Mouse (Mus musculus) midbrain, embryonic 11.5 days (tissue): ENCODE results near the gene Gins3. TPM values are rescaled to one million over a fixed set of nuclear protein-coding genes. Genes with fewer than 3 reads are reported as not detected.
"Not testable (repeated sequence)": the region's sequence is repeated elsewhere in the genome, so short reads cannot be mapped to it uniquely, and the experiment has no call there.

ENCODE experiments used
- ATAC-seq: fragments of 200-750 bp; cut with Nextera tagmentation; 2 replicates; pipeline ENCODE4 v1.8.0; 2017; ENCODE audit warnings: moderate TSS enrichment, moderate library complexity; ENCODE audit not compliant: low FRiP score
- DNase-seq: peaks from one replicate; pipeline ENCODE4 v3.0.0; 2015; ENCODE audit warnings: low spot score; ENCODE audit errors: missing footprints
- H3K27ac ChIP-seq: fragments of 300-500 bp; sonication (generic); 2 replicates; pipeline ENCODE4 v1.5.1; 2014; ENCODE audit warnings: low read depth, low read length
- H3K27me3 ChIP-seq: fragments of 300-500 bp; sonication (generic); 2 replicates; pipeline ENCODE4 v1.6.1; 2014; ENCODE audit warnings: mild to moderate bottlenecking, low read length, moderate library complexity, mixed read lengths; ENCODE audit not compliant: control insufficient read depth, insufficient read depth
- H3K36me3 ChIP-seq: fragments of 300-500 bp; sonication (generic); 2 replicates; pipeline ENCODE4 v1.6.1; 2014; ENCODE audit warnings: mild to moderate bottlenecking, low read length, moderate library complexity, mixed read lengths; ENCODE audit not compliant: control insufficient read depth, insufficient read depth
- H3K4me1 ChIP-seq: fragments of 300-500 bp; sonication (generic); 2 replicates; pipeline ENCODE4 v1.6.1; 2014; ENCODE audit warnings: low read length; ENCODE audit not compliant: control insufficient read depth, insufficient read depth
- H3K4me2 ChIP-seq: fragments of 300-500 bp; sonication (generic); 2 replicates; pipeline ENCODE4 v1.6.1; 2014; ENCODE audit warnings: mild to moderate bottlenecking, moderate library complexity
- H3K4me3 ChIP-seq: fragments of 300-500 bp; sonication (generic); 2 replicates; pipeline ENCODE4 v1.5.1; 2014; ENCODE audit warnings: low read depth, low read length
- H3K9ac ChIP-seq: fragments of 300-500 bp; sonication (generic); 2 replicates; pipeline ENCODE4 v1.6.1; 2014; ENCODE audit warnings: low read length
- H3K9me3 ChIP-seq: fragments of 300-500 bp; sonication (generic); 2 replicates; pipeline ENCODE4 v1.6.1; 2016; ENCODE audit warnings: low read length; ENCODE audit not compliant: control insufficient read depth
- WGBS: fragments of 180-500 bp; shearing (Covaris S2); extraction: QIAGEN DNeasy Blood & Tissue Kit; methylation state at CpG from one replicate; pipeline ENCODE4 v1.1.7; 2014; 5-methylcytosine and 5-hydroxymethylcytosine counted together
- polyA plus RNA-seq: library from polyadenylated mRNA; unstranded; fragments of >200 nt; fragmentation: Nextera tagmentation; extraction: Ambion mirVana; gene quantifications from 2 replicates; pipeline ENCODE4 v1.2.1, GENCODE M21; 2014

Gins3 gene
- polyA plus RNA-seq, 1 experiment from 2014 or later, result 26.3 TPM

DNA sequence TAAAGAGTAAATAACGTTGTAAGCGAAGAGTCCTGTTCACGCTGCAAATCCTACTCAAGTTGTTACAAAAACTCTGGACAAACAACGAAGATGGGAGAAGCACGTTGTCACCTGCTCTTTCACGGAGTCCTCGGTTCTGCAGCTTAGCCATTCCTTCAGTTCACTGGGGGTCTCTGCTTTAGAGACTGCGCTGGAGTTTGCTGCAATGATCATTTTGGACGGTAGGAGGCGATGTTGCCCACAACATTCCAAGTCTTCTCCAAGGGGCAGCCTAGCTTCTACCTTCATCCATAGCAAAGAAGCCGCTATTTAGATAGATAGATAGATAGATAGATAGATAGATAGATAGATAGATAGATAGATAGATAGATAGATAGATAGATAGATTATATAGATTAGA is 33.4 kb upstream of the Gins3 start:
- ATAC-seq (0 out of 2 replicates have a peak, but pooled peaks have one; percentile 46), DNase-seq (peak; percentile 99)
- Histone ChIP-seq H3K9me3 (no peaks in the 10 kb centered on the region), H3K4me1 (no peaks in the 10 kb centered on the region), H3K4me2 (no peak overlapping the region), H3K4me3 (no peak overlapping the region), H3K27me3 (no peaks in the 10 kb centered on the region), H3K36me3 (no peaks in the 10 kb centered on the region), H3K27ac (no peak overlapping the region), H3K9ac (no peak overlapping the region)
- WGBS, result 12% methylated on average over 11 of the region's 11 CpGs

DNA sequence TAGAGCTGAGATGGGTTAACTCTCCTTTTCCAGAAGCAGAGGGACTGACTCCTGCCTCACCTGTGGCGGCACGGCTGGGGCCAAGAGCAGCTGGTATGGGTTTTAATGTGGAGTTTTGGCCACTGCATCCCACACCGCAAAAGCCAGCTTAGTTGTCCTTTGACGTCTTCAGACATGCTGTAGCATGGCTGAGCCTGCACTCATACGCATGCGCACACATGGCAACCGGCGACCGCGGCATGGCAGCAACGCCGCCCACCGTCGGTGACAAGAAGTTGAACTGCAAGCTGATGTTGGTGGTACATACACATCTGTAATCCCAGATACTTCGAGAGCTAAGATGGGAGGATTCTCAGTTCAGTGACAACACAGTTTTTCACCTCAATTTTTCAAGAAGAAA is 31.9 kb upstream of the Gins3 start:
- DNase-seq, result no peak
- H3K27ac ChIP-seq, result no peak overlapping the region
- no peak overlapping the region for H3K4me2 ChIP-seq
- H3K9me3 ChIP-seq, result no peaks in the 10 kb centered on the region
- H3K27me3 ChIP-seq, result no peaks in the 10 kb centered on the region
- no peak overlapping the region for H3K4me3 ChIP-seq
- H3K4me1 ChIP-seq, result no peaks in the 10 kb centered on the region
- WGBS, result 75% methylated on average over 15 of the region's 15 CpGs
- no peaks in the 10 kb centered on the region for H3K36me3 ChIP-seq
- H3K9ac ChIP-seq, result no peak overlapping the region
- no peak for ATAC-seq

DNA sequence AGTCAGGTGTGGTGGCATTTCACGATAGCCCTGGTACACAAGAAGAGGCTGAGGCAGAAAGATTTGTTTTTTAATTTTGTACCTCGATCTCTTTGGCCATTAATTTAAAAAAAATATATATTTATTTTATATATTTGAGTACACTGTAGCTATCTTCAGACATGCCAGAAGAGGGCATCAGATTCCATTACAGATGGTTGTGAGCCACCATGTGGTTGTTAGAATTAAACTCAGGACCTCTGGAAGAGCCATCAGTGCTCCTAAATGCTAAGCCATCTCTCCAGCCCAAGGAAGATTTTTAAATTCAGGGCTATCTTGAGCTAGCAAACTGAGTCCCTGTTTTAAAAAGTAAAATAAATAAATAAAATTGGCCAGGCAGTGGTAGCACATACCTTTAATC is 31.1 kb upstream of the Gins3 start:
- H3K4me1 ChIP-seq, result no peaks in the 10 kb centered on the region
- ATAC-seq (no peak), DNase-seq (no peak)
- H3K36me3 ChIP-seq, result no peaks in the 10 kb centered on the region
- H3K4me2 ChIP-seq, result no peak overlapping the region
- H3K27ac ChIP-seq, result no peak overlapping the region
- H3K9ac ChIP-seq, result no peak overlapping the region
- 77% methylated on average over 2 of the region's 2 CpGs for WGBS
- H3K9me3 ChIP-seq, result no peaks in the 10 kb centered on the region
- H3K27me3 ChIP-seq, result no peaks in the 10 kb centered on the region
- H3K4me3 ChIP-seq, result no peak overlapping the region

DNA sequence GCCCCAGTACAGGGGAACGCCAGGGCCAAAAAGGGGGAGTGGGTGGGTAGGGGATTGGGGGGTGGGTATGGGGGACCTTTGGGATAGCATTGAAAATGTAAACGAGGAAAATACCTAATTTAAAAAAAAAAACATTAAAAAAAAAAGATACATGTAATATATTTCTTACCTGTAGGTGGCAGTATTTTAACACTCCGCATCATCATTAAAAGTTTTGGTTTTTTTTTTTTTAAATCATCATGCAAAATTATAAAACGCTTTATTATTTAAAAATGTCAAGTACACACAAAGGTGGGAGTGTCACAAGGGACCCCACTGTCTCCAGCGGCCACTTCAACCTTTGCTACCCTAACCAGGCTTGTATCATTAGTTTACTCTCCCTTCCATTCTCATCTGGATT is 26.7 kb upstream of the Gins3 start:
- H3K27ac ChIP-seq, H3K9me3 ChIP-seq, H3K36me3 ChIP-seq, DNase-seq, H3K4me1 ChIP-seq, H3K4me3 ChIP-seq, H3K27me3 ChIP-seq, H3K4me2 ChIP-seq, ATAC-seq, H3K9ac ChIP-seq: not testable (repeated sequence)
- 30% methylated on average over 4 of the region's 5 CpGs for WGBS

DNA sequence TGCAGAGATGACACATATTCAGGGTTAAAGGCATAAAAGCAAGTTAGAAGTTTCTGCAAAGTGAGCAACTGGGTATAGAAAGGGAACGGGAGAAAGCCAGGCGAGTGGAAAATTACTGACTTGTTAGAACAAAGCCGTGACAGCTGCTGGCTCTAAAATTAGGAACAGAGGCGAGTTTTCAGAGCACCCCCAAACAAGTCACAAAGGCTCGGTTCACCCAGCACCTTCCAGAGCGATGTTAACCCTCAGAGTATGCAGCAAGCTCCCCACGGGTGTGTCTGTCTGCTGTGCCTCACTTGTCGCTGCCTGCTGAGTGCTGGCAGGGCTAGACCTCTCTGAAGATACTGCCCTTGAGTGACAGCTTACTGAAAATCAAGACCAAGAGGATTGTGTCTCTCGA is 26.0 kb upstream of the Gins3 start:
- Histone ChIP-seq H3K27me3 (no peaks in the 10 kb centered on the region), H3K9me3 (no peaks in the 10 kb centered on the region), H3K4me3 (no peak overlapping the region), H3K4me2 (no peak overlapping the region), H3K27ac (no peak overlapping the region), H3K4me1 (no peaks in the 10 kb centered on the region), H3K9ac (no peak overlapping the region), H3K36me3 (no peaks in the 10 kb centered on the region)
- ATAC-seq (no peak), DNase-seq (no peak)
- WGBS, result 68% methylated on average over 9 of the region's 9 CpGs

DNA sequence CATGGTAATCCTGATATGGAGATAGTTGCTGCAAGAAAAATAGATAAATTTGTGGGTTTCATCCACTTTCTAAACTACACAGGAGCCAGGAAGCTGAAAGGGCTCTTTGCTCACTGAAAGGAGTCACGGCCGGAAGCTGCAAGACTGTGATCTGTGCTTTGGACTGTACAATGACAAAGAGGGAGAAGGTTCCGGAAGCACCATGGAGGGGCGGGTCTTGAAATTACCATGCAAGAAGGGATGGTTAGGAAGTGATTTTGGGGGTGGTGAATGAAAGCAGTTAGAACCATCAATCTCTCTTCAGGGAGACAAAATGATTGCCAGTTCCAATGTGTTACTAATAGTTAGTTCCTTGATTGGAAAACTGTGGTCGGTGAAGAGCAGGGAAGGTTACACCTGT is 23.8 kb upstream of the Gins3 start:
- H3K4me3 ChIP-seq, result no peak overlapping the region

DNA sequence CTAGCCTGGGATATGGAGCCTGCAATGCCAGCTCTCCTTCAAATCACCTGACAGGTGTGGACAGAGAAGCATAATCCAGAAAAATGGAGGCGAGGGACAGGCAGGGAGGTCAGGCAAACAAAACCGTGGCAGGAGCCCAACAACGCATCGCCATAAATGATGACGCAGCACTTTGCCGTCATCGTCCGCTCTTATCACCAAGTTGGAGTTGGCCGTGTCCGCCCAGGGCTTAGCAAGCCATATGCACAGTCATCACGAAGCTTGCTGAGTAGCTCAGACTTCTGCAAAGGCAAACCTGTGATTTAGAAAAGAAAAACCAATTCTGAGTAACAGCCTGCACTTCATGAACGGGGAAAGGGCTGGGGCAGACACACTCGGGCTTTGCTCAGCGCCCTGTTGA is 22.5 kb upstream of the Gins3 start:
- ATAC-seq (no peak), DNase-seq (no peak)
- no peak overlapping the region for H3K4me3 ChIP-seq
- H3K9ac ChIP-seq, result no peak overlapping the region
- H3K4me1 ChIP-seq, result no peaks in the 10 kb centered on the region
- H3K27me3 ChIP-seq, result no peaks in the 10 kb centered on the region
- 89% methylated on average over 14 of the region's 14 CpGs for WGBS
- no peak overlapping the region for H3K27ac ChIP-seq
- H3K4me2 ChIP-seq, result no peak overlapping the region
- H3K9me3 ChIP-seq, result no peaks in the 10 kb centered on the region
- no peaks in the 10 kb centered on the region for H3K36me3 ChIP-seq

More for the DNA sequence above, 23.8 kb upstream of the Gins3 start:
- Histone ChIP-seq H3K9me3 (no peaks in the 10 kb centered on the region), H3K9ac (no peak overlapping the region), H3K27ac (no peak overlapping the region), H3K36me3 (no peaks in the 10 kb centered on the region), H3K4me1 (no peaks in the 10 kb centered on the region), H3K27me3 (no peaks in the 10 kb centered on the region), H3K4me2 (no peak overlapping the region)
- DNase-seq, result no peak
- 87% methylated on average over 5 of the region's 5 CpGs for WGBS
- ATAC-seq, result no peak

DNA sequence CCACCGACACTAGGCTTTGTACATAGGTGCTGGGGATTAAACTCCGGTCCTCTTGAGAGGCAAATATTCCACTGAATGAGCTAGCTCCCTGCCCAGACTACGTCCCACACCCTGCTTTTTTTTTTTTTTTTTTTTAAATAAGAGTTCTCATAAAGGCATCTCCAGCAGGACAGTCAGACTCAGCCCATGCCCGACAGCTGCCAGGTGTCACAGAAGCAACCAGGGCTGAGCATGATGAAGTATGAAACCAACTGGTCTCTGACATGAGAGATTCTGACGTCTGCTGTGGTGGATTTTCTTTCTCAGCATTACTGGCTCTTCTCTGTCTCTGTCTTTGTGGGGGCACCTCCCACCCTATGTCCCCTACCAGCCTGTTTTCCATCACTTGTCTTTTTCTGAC is 21.5 kb upstream of the Gins3 start:
- H3K9me3 ChIP-seq, result no peaks in the 10 kb centered on the region
- H3K36me3 ChIP-seq, result no peaks in the 10 kb centered on the region
- no peaks in the 10 kb centered on the region for H3K27me3 ChIP-seq
- DNase-seq, result no peak
- no peak for ATAC-seq
- no peak overlapping the region for H3K9ac ChIP-seq
- no peak overlapping the region for H3K27ac ChIP-seq
- no peak overlapping the region for H3K4me2 ChIP-seq
- H3K4me3 ChIP-seq, result no peak overlapping the region
- no peaks in the 10 kb centered on the region for H3K4me1 ChIP-seq
- 52% methylated on average over 5 of the region's 5 CpGs for WGBS

DNA sequence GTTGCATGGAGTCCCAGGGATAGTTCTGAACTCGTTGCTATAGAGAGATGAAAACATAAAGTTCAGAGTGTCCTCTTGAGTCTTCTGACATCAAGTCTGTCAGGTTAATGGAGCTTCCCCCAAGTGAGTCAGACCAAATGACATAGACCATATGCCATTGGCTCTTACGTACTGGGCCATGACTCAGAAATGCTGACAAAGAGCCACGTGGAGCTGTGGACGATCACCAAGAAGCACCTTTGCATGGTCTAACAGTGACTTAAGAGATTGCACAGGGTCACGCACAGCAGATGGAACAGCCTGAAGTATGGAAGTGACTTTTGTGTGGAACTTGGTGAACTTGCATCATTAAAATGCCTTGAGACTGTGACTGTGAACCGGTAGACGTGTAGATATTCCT is 16.9 kb upstream of the Gins3 start:
- Histone ChIP-seq H3K9ac (no peak overlapping the region), H3K4me1 (no peaks in the 10 kb centered on the region), H3K4me3 (no peak overlapping the region), H3K27me3 (no peaks in the 10 kb centered on the region), H3K4me2 (no peak overlapping the region), H3K27ac (no peak overlapping the region), H3K36me3 (no peaks in the 10 kb centered on the region), H3K9me3 (no peaks in the 10 kb centered on the region)
- ATAC-seq, result no peak
- DNase-seq, result no peak
- 93% methylated on average over 7 of the region's 7 CpGs for WGBS

DNA sequence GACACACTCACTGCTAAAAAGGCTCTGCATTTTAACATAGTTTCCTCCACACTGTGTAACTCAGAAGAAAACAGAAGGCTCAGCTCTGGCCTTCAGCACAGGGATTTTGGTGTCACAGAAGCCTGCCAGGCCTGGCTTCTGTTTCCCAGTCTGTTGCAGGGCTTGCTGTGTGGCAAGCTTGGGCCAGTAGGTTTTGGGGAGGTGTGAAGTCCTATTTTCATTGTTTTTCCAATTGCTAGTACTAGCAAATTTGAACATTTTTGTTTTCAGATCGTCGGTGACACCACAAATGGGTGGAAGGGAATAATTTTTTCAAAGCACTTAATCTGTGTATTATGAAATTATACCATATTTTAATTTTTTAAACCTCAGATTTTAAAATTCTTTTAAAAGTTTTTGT is 13.2 kb upstream of the Gins3 start:
- Histone ChIP-seq H3K4me1 (no peaks in the 10 kb centered on the region), H3K27ac (no peak overlapping the region), H3K4me3 (no peak overlapping the region), H3K27me3 (no peaks in the 10 kb centered on the region), H3K9ac (no peak overlapping the region), H3K9me3 (no peaks in the 10 kb centered on the region), H3K36me3 (no peaks in the 10 kb centered on the region), H3K4me2 (no peak overlapping the region)
- ATAC-seq (no peak), DNase-seq (no peak)
- 88% methylated on average over 2 of the region's 2 CpGs for WGBS
